Mouse (Mus musculus): ENCODE data around the gene Zdhhc24.

- TF ChIP-seq POLR2A (IDR thresholded peaks at IDR 0.05; ENCODE audit: insufficient read length, low read depth), result no peak
- no peak for TF ChIP-seq MAX (IDR thresholded peaks at IDR 0.05; ENCODE audit: low read depth)
- TF ChIP-seq POLR2AphosphoS2 (IDR thresholded peaks at IDR 0.05; ENCODE audit: insufficient read length, low read depth), result no peak
- no peak for TF ChIP-seq MYOD1 (IDR thresholded peaks at IDR 0.05; ENCODE audit: control insufficient read depth in 1 of 3, insufficient read length in 2 of 3, low read depth in 2 of 3)
- TF ChIP-seq REST (IDR thresholded peaks at IDR 0.05; ENCODE audit: insufficient read depth, insufficient read length), result no peak
- no peak for TF ChIP-seq MYOG (IDR thresholded peaks at IDR 0.05; ENCODE audit: control insufficient read depth in 1 of 3, insufficient read depth in 1 of 3, insufficient read length in 2 of 3, low read depth in 2 of 3)
Measured at GRCm38 (mm10) chr19:4863048-4863447, 15.4 kb upstream of the Zdhhc24 start.
